ENCODE assay signal across 10 mouse cellular contexts in genomic region chr9:21352463-21353372, GRCm38 (mm10). TPM values are rescaled to one million over a fixed set of nuclear protein-coding genes. Genes with fewer than 3 reads are reported as not detected.
A peak's percentile ranks its signal among the peaks of the same experiment; 100 is the strongest.
DNase-seq lines count a peak whose midpoint lies in the region; ATAC-seq and TF ChIP-seq lines count a peak whose summit lies in the region.
"Had no signal": no experiment of that assay in that cellular context is flagged by ENCODE, and none has a peak within 500 bp of the region (broad histone marks: within the 10 kb centered on the region; RNA-seq: fewer than 3 reads in every experiment).

No protein-coding gene starts in this region.

- peaks cover 18% of the 10 kb centered on the region for H3K4me1 ChIP-seq in kidney, embryonic 15.5 days
- H3K4me1 ChIP-seq in hindbrain, embryonic 11.5 days (replicated peaks; ENCODE audit: control insufficient read depth, insufficient read depth, low read length), result no peaks in the 10 kb centered on the region
- H3K4me1 ChIP-seq in lung, postnatal 0 days (ENCODE audit: insufficient read depth, low read depth, low read length), result peaks cover 10% of the 10 kb centered on the region; the same call in 1 of the 2 replicates

- H3K4me3 ChIP-seq in kidney, embryonic 15.5 days (replicated peaks), result no peak overlapping the region
- H3K4me3 ChIP-seq in hindbrain, embryonic 11.5 days (ENCODE audit: low read depth, low read length), result no peak overlapping the region
- H3K4me3 ChIP-seq in lung, postnatal 0 days (ENCODE audit: low read depth, low read length), result no peak overlapping the region
- H3K4me3 ChIP-seq: erythroblast, embryonic 14.5 days had no signal

- H3K36me3 ChIP-seq in kidney, embryonic 15.5 days, result peaks cover 74% of the 10 kb centered on the region
- no peaks in the 10 kb centered on the region for H3K36me3 ChIP-seq in hindbrain, embryonic 11.5 days (ENCODE audit: control insufficient read depth, insufficient read depth, low read length)
- H3K36me3 ChIP-seq in lung, postnatal 0 days (ENCODE audit: insufficient read depth, low read length), result peaks cover 15% of the 10 kb centered on the region; the same call in 1 of the 2 replicates

- peak overlapping the region; percentile 51 for H3K27ac ChIP-seq in kidney, embryonic 15.5 days
- H3K27ac ChIP-seq in hindbrain, embryonic 11.5 days (ENCODE audit: low read depth, low read length), result no peak overlapping the region
- peak overlapping the region; percentile 84 for H3K27ac ChIP-seq in lung, postnatal 0 days (ENCODE audit: low read length)

- peak; percentile 44; the same call in 1 of the 2 replicates for ATAC-seq in kidney, embryonic 15.5 days (replicated peaks; ENCODE audit: low FRiP score)
- peak; percentile 89 for ATAC-seq in common myeloid progenitor, adult 5-6 weeks (replicated peaks; ENCODE audit: low read depth, poor library complexity, severe bottlenecking)
- ATAC-seq in hindbrain, embryonic 11.5 days (ENCODE audit: low FRiP score), result no peak
- ATAC-seq in lung, postnatal 0 days, result peak; percentile 12; the same call in 1 of the 2 replicates

- no peaks in the 10 kb centered on the region for H3K9me3 ChIP-seq in kidney, embryonic 15.5 days (replicated peaks)
- no peaks in the 10 kb centered on the region for H3K9me3 ChIP-seq in hindbrain, embryonic 11.5 days (ENCODE audit: control insufficient read depth, low read length)
- no peaks in the 10 kb centered on the region for H3K9me3 ChIP-seq in lung, postnatal 0 days (ENCODE audit: low read length)

- WGBS in kidney, embryonic 15.5 days, result 34% methylated on average over 20 of the region's 20 CpGs
- 37% methylated on average over 20 of the region's 20 CpGs for WGBS in hindbrain, embryonic 11.5 days
- 30% methylated on average over 20 of the region's 20 CpGs for WGBS in lung, postnatal 0 days

- no peaks in the 10 kb centered on the region for H3K27me3 ChIP-seq in kidney, embryonic 15.5 days
- H3K27me3 ChIP-seq in hindbrain, embryonic 11.5 days (ENCODE audit: control insufficient read depth, insufficient read depth, low read length), result no peaks in the 10 kb centered on the region
- H3K27me3 ChIP-seq in lung, postnatal 0 days (replicated peaks; ENCODE audit: insufficient read depth, low read length), result no peaks in the 10 kb centered on the region

- TF ChIP-seq CTCF in lung, postnatal 0 days (IDR thresholded peaks at IDR 0.05), result no peak

- no peak for DNase-seq in kidney, adult 18-20 months
- peak; percentile 35 for DNase-seq in hindbrain, embryonic 11.5 days (ENCODE audit: low spot score)
- DNase-seq in lung, postnatal 0 days (ENCODE audit: low spot score), result peak; percentile 30
- no peak for DNase-seq in adrenal gland, adult 18-20 months (ENCODE audit: low spot score in 2 of 2)
- no peak for DNase-seq in spleen, adult 12 weeks (ENCODE audit: low spot score)
- DNase-seq in right cerebral cortex, postnatal 4 days, result no peak
- DNase-seq: retina, postnatal 1 day had no signal

- H3K4me2 ChIP-seq in kidney, embryonic 15.5 days, result 0 out of 2 replicates have a peak overlapping the region, but pooled peaks have one; percentile 12
- no peak overlapping the region for H3K4me2 ChIP-seq in hindbrain, embryonic 11.5 days (replicated peaks; ENCODE audit: low read depth, low read length)
- H3K4me2 ChIP-seq in lung, postnatal 0 days (replicated peaks; ENCODE audit: low read depth, low read length), result no peak overlapping the region

- H3K9ac ChIP-seq in kidney, embryonic 15.5 days, result peak overlapping the region; percentile 3; the same call in 1 of the 2 replicates
- no peak overlapping the region for H3K9ac ChIP-seq in hindbrain, embryonic 11.5 days (ENCODE audit: low read depth, low read length)
- no peak overlapping the region for H3K9ac ChIP-seq in lung, postnatal 0 days (replicated peaks; ENCODE audit: low read depth)

- TF ChIP-seq EP300 in lung, postnatal 0 days (IDR thresholded peaks at IDR 0.05), result peak; percentile 53; the same call in 1 of the 2 replicates

RNA-seq across cellular contexts. Expression of gene Ilf3, which starts 15.0 kb away (rescaled TPM):
- polyA plus RNA-seq in kidney, embryonic 15.5 days (2015; fragmentation: Nextera tagmentation; extraction: Ambion mirVana), result 208 and 221 TPM in 2 replicates
- total RNA-seq in common myeloid progenitor, adult 5-6 weeks (2017), result 73.7 and 95.9 TPM in 2 replicates
- polyA plus RNA-seq in hindbrain, embryonic 11.5 days (2014; fragmentation: Nextera tagmentation; extraction: Ambion mirVana), result 232 and 254 TPM in 2 replicates
- polyA plus RNA-seq in lung, postnatal 0 days (2015; fragmentation: Nextera tagmentation; extraction: Ambion mirVana), result 53.4 and 58.5 TPM in 2 replicates
- 10 to 100 TPM; 56.5 to 59.6 TPM for total RNA-seq in adrenal gland, adult 18-20 months (2021)

RNA-seq across cellular contexts. Expression of gene Slc44a2, which starts 32.2 kb away (rescaled TPM):
- 85.4 and 97.1 TPM in 2 replicates for polyA plus RNA-seq in kidney, embryonic 15.5 days (2015; fragmentation: Nextera tagmentation; extraction: Ambion mirVana)
- 76.6 and 80.6 TPM in 2 replicates for total RNA-seq in common myeloid progenitor, adult 5-6 weeks (2017)
- polyA plus RNA-seq in hindbrain, embryonic 11.5 days (2014; fragmentation: Nextera tagmentation; extraction: Ambion mirVana), result 60.4 and 66.4 TPM in 2 replicates
- polyA plus RNA-seq in lung, postnatal 0 days (2015; fragmentation: Nextera tagmentation; extraction: Ambion mirVana), result 155 and 165 TPM in 2 replicates
- total RNA-seq in adrenal gland, adult 18-20 months (2021), result 10 to 100 TPM; 36.3 to 48.3 TPM

RNA-seq across cellular contexts. Expression of gene Ap1m2, which starts 40.6 kb away (rescaled TPM):
- polyA plus RNA-seq in kidney, embryonic 15.5 days (2015; fragmentation: Nextera tagmentation; extraction: Ambion mirVana), result 35.9 and 37.1 TPM in 2 replicates
- 0.37 and 2.5 TPM in 2 replicates for total RNA-seq in common myeloid progenitor, adult 5-6 weeks (2017)
- 3.4 and 5.0 TPM in 2 replicates for polyA plus RNA-seq in hindbrain, embryonic 11.5 days (2014; fragmentation: Nextera tagmentation; extraction: Ambion mirVana)
- polyA plus RNA-seq in lung, postnatal 0 days (2015; fragmentation: Nextera tagmentation; extraction: Ambion mirVana), result 35.9 and 36.4 TPM in 2 replicates
- not detected for total RNA-seq in adrenal gland, adult 18-20 months (2021)
- polyA plus RNA-seq: erythroblast, embryonic 14.5 days had no signal

RNA-seq across cellular contexts. Expression of gene Qtrt1, which starts 58.9 kb away (rescaled TPM):
- polyA plus RNA-seq in kidney, embryonic 15.5 days (2015; fragmentation: Nextera tagmentation; extraction: Ambion mirVana), result 56.5 and 63.3 TPM in 2 replicates
- 22.5 and 25.5 TPM in 2 replicates for total RNA-seq in common myeloid progenitor, adult 5-6 weeks (2017)
- 47.5 and 48.9 TPM in 2 replicates for polyA plus RNA-seq in hindbrain, embryonic 11.5 days (2014; fragmentation: Nextera tagmentation; extraction: Ambion mirVana)
- 17.4 and 20.6 TPM in 2 replicates for polyA plus RNA-seq in lung, postnatal 0 days (2015; fragmentation: Nextera tagmentation; extraction: Ambion mirVana)
- 10 to 100 TPM; 15.6 to 18.5 TPM for total RNA-seq in adrenal gland, adult 18-20 months (2021)

Comparison
In these comparisons a context has a peak if more than half of its experiments do, and no peak if none do; other contexts are left out.
1. DNase-seq: peak in hindbrain, embryonic 11.5 days (single experiment) and lung, postnatal 0 days (single experiment); none in kidney, adult 18-20 months (single experiment), adrenal gland, adult 18-20 months (0 of 2), spleen, adult 12 weeks (single experiment) and right cerebral cortex, postnatal 4 days (single experiment).